Mouse (Mus musculus): ENCODE results near the gene Fa2h. TPM values are rescaled to one million over a fixed set of nuclear protein-coding genes. Genes with fewer than 3 reads are reported as not detected.

Fa2h gene
- polyA plus RNA-seq, 1 experiment from 2014 or later = 0.96 TPM

- Histone ChIP-seq H3K9me3 (no peaks in the 10 kb centered on the region), H3K9ac (no peak overlapping the region), H3K4me2 (no peak overlapping the region), H3K36me3 (no peaks in the 10 kb centered on the region), H3K27ac (replicated peaks) (no peak overlapping the region), H3K4me3 (no peak overlapping the region), H3K4me1 (replicated peaks) (peaks cover 12% of the 10 kb centered on the region), H3K27me3 (peaks cover 32% of the 10 kb centered on the region)
- 81% methylated on average over 4 of the region's 4 CpGs for WGBS
- ATAC-seq (ENCODE audit: low FRiP score, low read depth) = no peak
These were observed 4.0 kb downstream of the Fa2h start for GRCm38 (mm10) chr8:111389581-111389980.

DNA sequence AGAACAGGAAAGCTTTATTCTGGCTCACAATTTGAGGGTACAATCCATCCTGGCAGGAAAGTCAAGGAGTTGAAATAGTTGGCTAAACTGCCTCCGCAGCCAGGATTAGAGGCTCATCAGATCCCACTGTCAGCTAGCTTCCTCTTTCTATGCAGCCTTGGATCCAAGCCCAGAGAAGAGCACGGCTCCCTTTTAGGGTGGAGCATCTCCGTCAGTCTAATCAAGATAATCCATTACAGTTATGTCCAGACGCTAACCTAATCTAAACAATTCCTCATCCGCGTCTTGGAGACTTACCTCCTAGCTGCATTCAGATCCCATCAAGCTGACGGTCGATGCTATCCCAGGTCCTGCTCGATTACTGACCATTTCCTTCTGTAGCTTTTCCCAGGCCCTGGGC lies 7.7 kb downstream of the Fa2h start:
- 76% methylated on average over 9 of the region's 9 CpGs for WGBS
- Histone ChIP-seq H3K36me3 (no peaks in the 10 kb centered on the region), H3K9ac (no peak overlapping the region), H3K27me3 (peaks cover 8% of the 10 kb centered on the region), H3K4me2 (no peak overlapping the region), H3K4me3 (no peak overlapping the region), H3K27ac (replicated peaks) (no peak overlapping the region), H3K9me3 (no peaks in the 10 kb centered on the region), H3K4me1 (replicated peaks) (no peaks in the 10 kb centered on the region)
- no peak for ATAC-seq (ENCODE audit: low FRiP score, low read depth)

DNA sequence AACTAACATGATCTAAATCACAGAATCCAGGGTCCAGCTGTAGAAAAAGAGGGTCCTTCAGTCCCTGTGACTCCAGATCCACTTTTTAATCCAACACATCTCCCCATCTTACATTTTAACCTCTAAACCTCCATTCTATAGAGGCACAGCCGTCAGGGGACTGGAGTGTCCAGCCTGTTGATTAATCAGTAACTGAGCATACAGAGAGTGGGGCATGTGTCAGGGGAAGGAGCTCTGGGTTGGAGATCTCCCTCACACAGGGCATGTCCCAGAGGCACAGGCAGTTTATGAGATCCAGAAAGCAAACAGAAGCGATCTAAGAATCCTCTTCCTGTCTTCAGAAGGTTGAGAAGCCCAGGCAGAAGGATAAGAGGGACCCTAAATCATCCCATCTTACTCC lies 9.0 kb downstream of the Fa2h start:
- Histone ChIP-seq H3K4me2 (no peak overlapping the region), H3K27ac (replicated peaks) (no peak overlapping the region), H3K4me1 (replicated peaks) (no peaks in the 10 kb centered on the region), H3K27me3 (peaks cover 3% of the 10 kb centered on the region; the same call in 1 of the 2 replicates), H3K4me3 (no peak overlapping the region), H3K9ac (no peak overlapping the region), H3K9me3 (no peaks in the 10 kb centered on the region), H3K36me3 (no peaks in the 10 kb centered on the region)
- no peak for ATAC-seq (ENCODE audit: low FRiP score, low read depth)
- WGBS = 37% methylated on average over 2 of the region's 2 CpGs

GRCm38 (mm10) chr8:111375192-111375591 lies 18.4 kb downstream of the Fa2h start:
- WGBS = 40% methylated on average over 6 of the region's 6 CpGs
- Histone ChIP-seq H3K4me3 (no peak overlapping the region), H3K4me2 (no peak overlapping the region), H3K9ac (no peak overlapping the region), H3K27ac (replicated peaks) (no peak overlapping the region), H3K4me1 (replicated peaks) (no peaks in the 10 kb centered on the region), H3K27me3 (no peaks in the 10 kb centered on the region), H3K36me3 (no peaks in the 10 kb centered on the region), H3K9me3 (no peaks in the 10 kb centered on the region)
- ATAC-seq (ENCODE audit: low FRiP score, low read depth) = peak; percentile 61; the same call in 1 of the 2 replicates

DNA sequence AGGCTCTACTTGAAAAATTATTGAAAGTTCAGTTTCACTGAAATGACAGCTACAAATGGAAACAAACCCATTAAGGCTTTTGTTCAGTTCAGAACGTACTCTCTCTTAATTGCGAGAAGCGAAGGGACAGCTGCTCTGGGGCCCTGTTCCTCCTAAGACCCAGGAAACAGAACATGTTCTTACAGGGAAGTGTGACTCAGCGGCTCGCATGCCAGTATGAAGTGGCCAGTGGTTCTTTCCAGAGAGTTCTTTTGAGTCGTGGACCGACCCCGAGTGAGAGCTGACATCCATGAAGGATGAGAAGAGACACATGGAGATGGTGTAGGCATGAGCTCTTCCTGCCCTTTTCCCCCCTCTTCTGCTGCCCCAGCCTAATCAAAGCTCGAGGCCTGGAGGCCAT lies 23.9 kb downstream of the Fa2h start:
- H3K9ac ChIP-seq = no peak overlapping the region
- 89% methylated on average over 9 of the region's 9 CpGs for WGBS
- H3K4me3 ChIP-seq = no peak overlapping the region
- H3K27ac ChIP-seq (replicated peaks) = no peak overlapping the region
- no peaks in the 10 kb centered on the region for H3K27me3 ChIP-seq
- H3K4me1 ChIP-seq (replicated peaks) = no peaks in the 10 kb centered on the region
- no peak overlapping the region for H3K4me2 ChIP-seq
- H3K36me3 ChIP-seq = no peaks in the 10 kb centered on the region
- no peaks in the 10 kb centered on the region for H3K9me3 ChIP-seq
- no peak for ATAC-seq (ENCODE audit: low FRiP score, low read depth)

DNA sequence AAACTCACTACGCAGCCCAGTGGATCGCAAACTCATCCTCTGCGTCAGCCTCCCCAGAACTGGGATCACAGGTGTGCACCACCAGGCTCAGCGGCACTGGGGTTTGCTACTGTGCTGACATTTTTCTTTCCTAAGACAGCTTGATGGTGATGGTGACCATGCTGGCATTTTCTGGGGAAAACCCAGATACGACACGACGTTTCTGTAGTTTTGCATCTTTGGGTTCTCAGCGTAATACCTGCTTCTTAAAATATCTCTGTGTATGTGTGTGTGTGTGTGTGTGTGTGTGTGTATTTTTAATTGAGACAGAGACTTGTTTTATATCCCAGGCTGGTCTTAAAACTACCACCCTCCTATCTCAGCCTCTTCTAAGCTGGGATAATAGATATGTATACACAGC lies 26.3 kb downstream of the Fa2h start:
- Histone ChIP-seq H3K27ac (replicated peaks) (no peak overlapping the region), H3K9ac (no peak overlapping the region), H3K4me1 (replicated peaks) (no peaks in the 10 kb centered on the region), H3K4me2 (0 out of 2 replicates have a peak overlapping the region, but pooled peaks have one; percentile 18), H3K9me3 (no peaks in the 10 kb centered on the region), H3K4me3 (no peak overlapping the region), H3K36me3 (no peaks in the 10 kb centered on the region), H3K27me3 (no peaks in the 10 kb centered on the region)
- 79% methylated on average over 8 of the region's 8 CpGs for WGBS
- no peak for ATAC-seq (ENCODE audit: low FRiP score, low read depth)

GRCm38 (mm10) chr8:111366610-111367234 lies 26.9 kb downstream of the Fa2h start:
- Histone ChIP-seq H3K36me3 (no peaks in the 10 kb centered on the region), H3K9ac (no peak overlapping the region), H3K4me1 (replicated peaks) (no peaks in the 10 kb centered on the region), H3K4me2 (peak overlapping the region; percentile 18; the same call in 1 of the 2 replicates), H3K4me3 (no peak overlapping the region), H3K27ac (replicated peaks) (no peak overlapping the region), H3K27me3 (no peaks in the 10 kb centered on the region), H3K9me3 (no peaks in the 10 kb centered on the region)
- WGBS = 38% methylated on average over 14 of the region's 14 CpGs
- no peak for ATAC-seq (ENCODE audit: low FRiP score, low read depth)

- no peak for ATAC-seq (ENCODE audit: low FRiP score, low read depth)
- 82% methylated on average over 8 of the region's 8 CpGs for WGBS
These were observed 30.1 kb downstream of the Fa2h start for GRCm38 (mm10) chr8:111363489-111363888.

DNA sequence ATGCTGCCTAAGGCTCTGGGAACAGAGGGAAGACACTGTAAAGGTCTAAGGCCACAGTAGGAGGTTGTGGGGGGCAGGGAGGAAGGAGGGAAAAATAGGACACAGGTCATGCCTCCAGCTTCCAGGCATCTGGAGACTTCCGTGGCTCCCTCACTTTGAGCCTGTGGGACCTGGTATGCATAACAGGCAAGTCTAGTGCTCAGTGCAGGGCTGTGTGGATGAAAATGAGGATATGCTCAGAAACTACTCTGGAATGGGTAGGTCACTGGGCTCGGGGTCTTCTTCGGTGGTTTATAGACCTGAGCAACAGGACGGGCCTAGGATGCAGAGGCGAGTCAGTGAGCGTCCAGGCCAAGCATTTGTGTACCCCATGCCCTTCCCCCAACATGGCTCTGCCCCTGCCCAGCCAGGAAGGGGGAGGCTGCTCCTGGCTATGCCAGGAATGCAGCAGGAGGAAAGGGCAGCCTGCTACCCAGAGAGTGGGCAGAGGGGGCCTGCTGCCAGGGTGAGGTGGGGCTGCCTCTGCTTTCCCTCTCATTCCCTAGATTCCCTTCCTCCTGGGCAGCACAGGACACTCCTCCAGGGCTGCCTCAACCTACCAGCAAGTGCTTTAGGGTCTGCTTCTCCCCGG lies 32.9 kb downstream of the Fa2h start:
- H3K4me3 ChIP-seq = no peak overlapping the region
- no peak overlapping the region for H3K27ac ChIP-seq (replicated peaks)
- no peaks in the 10 kb centered on the region for H3K4me1 ChIP-seq (replicated peaks)
- H3K27me3 ChIP-seq = no peaks in the 10 kb centered on the region
- H3K9ac ChIP-seq = no peak overlapping the region
- no peak overlapping the region for H3K4me2 ChIP-seq
- no peaks in the 10 kb centered on the region for H3K9me3 ChIP-seq
- 64% methylated on average over 7 of the region's 7 CpGs for WGBS
- no peaks in the 10 kb centered on the region for H3K36me3 ChIP-seq
- no peak for ATAC-seq (ENCODE audit: low FRiP score, low read depth)

More at GRCm38 (mm10) chr8:111363489-111363888, 30.1 kb downstream of the Fa2h start:
- no peaks in the 10 kb centered on the region for H3K36me3 ChIP-seq
- no peak overlapping the region for H3K27ac ChIP-seq (replicated peaks)
- H3K9me3 ChIP-seq = no peaks in the 10 kb centered on the region
- H3K4me2 ChIP-seq = no peak overlapping the region
- no peaks in the 10 kb centered on the region for H3K27me3 ChIP-seq
- no peak overlapping the region for H3K4me3 ChIP-seq
- H3K9ac ChIP-seq = no peak overlapping the region
- no peaks in the 10 kb centered on the region for H3K4me1 ChIP-seq (replicated peaks)

GRCm38 (mm10) chr8:111359936-111360335 lies 33.7 kb downstream of the Fa2h start:
- no peaks in the 10 kb centered on the region for H3K9me3 ChIP-seq
- no peaks in the 10 kb centered on the region for H3K27me3 ChIP-seq
- H3K4me1 ChIP-seq (replicated peaks) = no peaks in the 10 kb centered on the region
- no peak overlapping the region for H3K4me3 ChIP-seq
- H3K36me3 ChIP-seq = no peaks in the 10 kb centered on the region
- no peak overlapping the region for H3K9ac ChIP-seq
- WGBS = 73% methylated on average over 5 of the region's 5 CpGs
- ATAC-seq (ENCODE audit: low FRiP score, low read depth) = no peak
- H3K27ac ChIP-seq (replicated peaks) = no peak overlapping the region
- H3K4me2 ChIP-seq = no peak overlapping the region

DNA sequence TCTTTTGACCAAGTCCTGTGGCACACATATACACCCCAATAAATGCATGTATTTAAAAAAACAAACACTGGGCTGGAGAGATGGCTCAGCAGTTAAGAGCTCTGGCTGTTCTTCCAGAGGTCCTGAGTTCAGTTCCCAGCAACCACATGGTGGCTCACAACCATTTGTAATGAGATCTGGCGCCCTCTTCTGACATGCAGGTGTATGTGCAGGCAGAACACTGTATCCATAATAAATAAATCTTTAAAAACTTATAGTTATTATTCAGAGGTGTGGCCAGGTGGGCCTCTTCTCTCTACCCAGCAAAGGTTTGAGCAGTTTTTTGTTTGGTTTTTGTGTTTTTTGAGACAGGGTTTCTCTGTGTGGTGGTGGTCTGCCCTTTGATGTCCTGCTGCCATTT lies 34.7 kb downstream of the Fa2h start:
- no peak for ATAC-seq (ENCODE audit: low FRiP score, low read depth)
- no peak overlapping the region for H3K4me3 ChIP-seq
- no peaks in the 10 kb centered on the region for H3K4me1 ChIP-seq (replicated peaks)
- H3K4me2 ChIP-seq = no peak overlapping the region
- 76% methylated on average over 1 of the region's 1 CpGs for WGBS
- no peak overlapping the region for H3K9ac ChIP-seq
- no peaks in the 10 kb centered on the region for H3K36me3 ChIP-seq
- H3K27me3 ChIP-seq = no peaks in the 10 kb centered on the region
- H3K27ac ChIP-seq (replicated peaks) = no peak overlapping the region
- H3K9me3 ChIP-seq = no peaks in the 10 kb centered on the region

DNA sequence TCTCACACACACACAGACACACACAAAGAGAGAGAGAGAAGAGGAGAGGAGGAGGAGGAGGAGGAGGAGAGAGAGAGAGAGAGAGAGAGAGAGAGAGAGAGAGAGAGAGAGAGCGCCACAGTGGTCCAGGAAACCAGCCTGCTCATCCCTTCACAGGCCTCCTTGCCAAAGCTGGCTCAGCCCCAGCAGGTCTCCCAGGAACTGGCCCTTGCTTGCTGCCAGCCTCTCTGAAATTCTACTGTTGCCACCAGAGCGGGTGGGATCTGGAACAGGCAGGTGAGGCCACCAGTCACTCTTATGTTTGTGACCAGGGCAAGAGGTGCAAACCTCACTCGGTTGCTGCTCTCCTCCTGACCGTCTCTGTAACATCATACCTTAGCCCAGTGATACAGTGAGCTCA lies 36.2 kb downstream of the Fa2h start:
- no peaks in the 10 kb centered on the region for H3K9me3 ChIP-seq
- H3K9ac ChIP-seq = no peak overlapping the region
- no peak for ATAC-seq (ENCODE audit: low FRiP score, low read depth)
- no peaks in the 10 kb centered on the region for H3K4me1 ChIP-seq (replicated peaks)
- H3K27me3 ChIP-seq = no peaks in the 10 kb centered on the region
- no peak overlapping the region for H3K4me2 ChIP-seq
- no peak overlapping the region for H3K4me3 ChIP-seq
- no peaks in the 10 kb centered on the region for H3K36me3 ChIP-seq
- 86% methylated on average over 4 of the region's 4 CpGs for WGBS
- H3K27ac ChIP-seq (replicated peaks) = no peak overlapping the region

GRCm38 (mm10) chr8:111353497-111353896 lies 40.1 kb downstream of the Fa2h start:
- H3K27ac ChIP-seq (replicated peaks) = no peak overlapping the region
- H3K9ac ChIP-seq = no peak overlapping the region
- no peaks in the 10 kb centered on the region for H3K27me3 ChIP-seq
- no peak overlapping the region for H3K4me3 ChIP-seq
- H3K36me3 ChIP-seq = no peaks in the 10 kb centered on the region
- H3K4me2 ChIP-seq = no peak overlapping the region
- WGBS = 82% methylated on average over 9 of the region's 9 CpGs
- H3K9me3 ChIP-seq = no peaks in the 10 kb centered on the region
- no peaks in the 10 kb centered on the region for H3K4me1 ChIP-seq (replicated peaks)
- ATAC-seq (ENCODE audit: low FRiP score, low read depth) = no peak
